Mouse (Mus musculus) lung, postnatal 0 days (tissue): ENCODE results near the gene Ciapin1.

Source experiments
- CTCF ChIP-seq: IDR thresholded peaks from 2 replicates; pipeline ENCODE4 v1.5.1; 2016; ENCODE audit warnings: antibody characterized with exemption, mild to moderate bottlenecking
- EP300 ChIP-seq: IDR thresholded peaks from 2 replicates; pipeline ENCODE4 v1.6.1; 2016; ENCODE audit warnings: antibody characterized with exemption, mild to moderate bottlenecking, control low read depth

GRCm38 (mm10) chr8:94826210-94826609 is 11.9 kb downstream of the Ciapin1 start:
- TF ChIP-seq CTCF (no peak), EP300 (no peak)
